Mouse (Mus musculus): ENCODE data around the gene BC029722.

DNA sequence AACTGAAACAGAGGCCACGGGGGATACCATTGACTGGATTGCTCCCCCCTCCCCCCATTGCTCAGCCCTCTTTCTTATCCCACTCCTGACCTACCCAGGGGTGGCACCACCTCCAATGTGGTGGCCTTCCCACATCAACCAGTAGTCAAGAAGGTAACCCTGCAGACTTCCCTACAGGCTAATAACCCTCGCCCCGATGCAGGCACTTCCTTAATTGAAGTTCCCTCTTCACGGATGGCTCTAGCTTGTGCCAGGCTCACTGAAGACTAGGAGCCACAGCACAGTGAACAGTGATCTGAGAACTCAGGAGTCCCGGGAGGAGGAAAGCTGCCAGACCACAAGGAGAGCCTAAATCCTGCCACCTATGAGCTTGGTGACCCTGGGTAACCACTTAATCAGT is 32.3 kb downstream of the BC029722 start:
- no peak for TF ChIP-seq CTCF (conservative IDR thresholded peaks at IDR 0.05; ENCODE audit: insufficient read depth, insufficient read length, low read depth, low read length)
- no peak for TF ChIP-seq POLR2A (IDR thresholded peaks at IDR 0.05; ENCODE audit: low read depth, low read length)

Data from kidney, adult 2 months (tissue).